Mouse (Mus musculus) erythroblast, embryonic 14.5 days (primary cell): ENCODE data around the gene Fancc. TPM values are rescaled to one million over a fixed set of nuclear protein-coding genes. Genes with fewer than 3 reads are reported as not detected.

ENCODE experiments used
- H3K27me3 ChIP-seq: 2 replicates; pipeline ENCODE4 v1.6.1; 2012; ENCODE audit warnings: inconsistent platforms; ENCODE audit not compliant: control insufficient read depth
- H3K36me3 ChIP-seq: 2 replicates; pipeline ENCODE4 v1.6.1; 2012; ENCODE audit warnings: mild to moderate bottlenecking, inconsistent platforms; ENCODE audit not compliant: control insufficient read depth
- H3K4me1 ChIP-seq: 2 replicates; pipeline ENCODE4 v1.6.1; 2012; ENCODE audit warnings: inconsistent platforms; ENCODE audit not compliant: control insufficient read depth
- H3K4me3 ChIP-seq: replicated peaks from 2 replicates; pipeline ENCODE3; 2012; ENCODE audit warnings: moderate library complexity, mild to moderate bottlenecking, inconsistent platforms
- H3K9me3 ChIP-seq: 2 replicates; pipeline ENCODE4 v1.6.1; 2012; ENCODE audit warnings: low read length, inconsistent platforms, mixed read lengths; ENCODE audit not compliant: control insufficient read depth
- GATA1 ChIP-seq: IDR thresholded peaks from 2 replicates; pipeline ENCODE4 v1.6.1; 2012; ENCODE audit warnings: low read length, inconsistent platforms, mixed read lengths
- TAL1 ChIP-seq: IDR thresholded peaks from 3 replicates; pipeline ENCODE4 v1.6.1; 2012; ENCODE audit warnings: low read length, inconsistent platforms, mixed read lengths
- polyA plus RNA-seq: library from polyadenylated mRNA; stranded (reverse); fragments of >175 nt; gene quantifications from 2 replicates; pipeline ENCODE4 v1.2.3, GENCODE M21; 2012

Fancc gene
- polyA plus RNA-seq, 1 experiment = 0.74 TPM

GRCm38 (mm10) chr13:63253147-63253546 is 243.9 kb downstream of the Fancc start:
- Histone ChIP-seq H3K9me3 (no peaks in the 10 kb centered on the region), H3K27me3 (no peaks in the 10 kb centered on the region), H3K4me1 (peaks cover 7% of the 10 kb centered on the region), H3K4me3 (no peak overlapping the region), H3K36me3 (peaks cover 10% of the 10 kb centered on the region)
- TF ChIP-seq GATA1 (no peak), TAL1 (no peak)

- H3K36me3 ChIP-seq = peaks cover 14% of the 10 kb centered on the region
- H3K9me3 ChIP-seq = no peaks in the 10 kb centered on the region
- peaks cover 7% of the 10 kb centered on the region for H3K4me1 ChIP-seq
- H3K4me3 ChIP-seq = no peak overlapping the region
- H3K27me3 ChIP-seq = no peaks in the 10 kb centered on the region
- no peak for TF ChIP-seq TAL1
- TF ChIP-seq GATA1 = no peak
These were observed 244.6 kb downstream of the Fancc start for GRCm38 (mm10) chr13:63252295-63253010.

- H3K36me3 ChIP-seq = peaks cover 14% of the 10 kb centered on the region
These were observed 245.8 kb downstream of the Fancc start for GRCm38 (mm10) chr13:63251118-63251889.

GRCm38 (mm10) chr13:63250441-63250980 is 246.6 kb downstream of the Fancc start:
- H3K4me1 ChIP-seq = peaks cover 7% of the 10 kb centered on the region
- H3K27me3 ChIP-seq = no peaks in the 10 kb centered on the region
- peaks cover 14% of the 10 kb centered on the region for H3K36me3 ChIP-seq
- H3K4me3 ChIP-seq = no peak overlapping the region
- TF ChIP-seq TAL1 = no peak
- no peaks in the 10 kb centered on the region for H3K9me3 ChIP-seq

More at GRCm38 (mm10) chr13:63251118-63251889, 245.8 kb downstream of the Fancc start:
- Histone ChIP-seq H3K4me1 (peaks cover 7% of the 10 kb centered on the region), H3K9me3 (no peaks in the 10 kb centered on the region), H3K4me3 (no peak overlapping the region), H3K27me3 (no peaks in the 10 kb centered on the region)
- no peak for TF ChIP-seq TAL1
- no peak for TF ChIP-seq GATA1

- H3K4me3 ChIP-seq = no peak overlapping the region
- peaks cover 16% of the 10 kb centered on the region for H3K36me3 ChIP-seq
- H3K4me1 ChIP-seq = peaks cover 3% of the 10 kb centered on the region
- no peaks in the 10 kb centered on the region for H3K9me3 ChIP-seq
- TF ChIP-seq TAL1 = no peak
- no peak for TF ChIP-seq GATA1
- H3K27me3 ChIP-seq = no peaks in the 10 kb centered on the region
These were observed 247.2 kb downstream of the Fancc start for GRCm38 (mm10) chr13:63249741-63250431.

- Histone ChIP-seq H3K4me1 (0 out of 2 replicates have a peak, but pooled peaks cover 2% of the 10 kb centered on the region), H3K36me3 (peaks cover 17% of the 10 kb centered on the region), H3K4me3 (no peak overlapping the region), H3K9me3 (no peaks in the 10 kb centered on the region), H3K27me3 (no peaks in the 10 kb centered on the region)
- TF ChIP-seq GATA1 (no peak), TAL1 (no peak)
These were observed 247.9 kb downstream of the Fancc start for GRCm38 (mm10) chr13:63249171-63249570.

- TF ChIP-seq TAL1 (no peak), GATA1 (no peak)
- Histone ChIP-seq H3K4me3 (no peak overlapping the region), H3K27me3 (no peaks in the 10 kb centered on the region), H3K9me3 (no peaks in the 10 kb centered on the region), H3K4me1 (0 out of 2 replicates have a peak, but pooled peaks cover 2% of the 10 kb centered on the region), H3K36me3 (peaks cover 14% of the 10 kb centered on the region)
These were observed 248.8 kb downstream of the Fancc start for GRCm38 (mm10) chr13:63248318-63248717.

- Histone ChIP-seq H3K4me3 (no peak overlapping the region), H3K9me3 (no peaks in the 10 kb centered on the region), H3K4me1 (no peaks in the 10 kb centered on the region), H3K36me3 (peaks cover 14% of the 10 kb centered on the region), H3K27me3 (no peaks in the 10 kb centered on the region)
- TF ChIP-seq TAL1 = no peak
- TF ChIP-seq GATA1 = no peak
These were observed 249.4 kb downstream of the Fancc start for GRCm38 (mm10) chr13:63247631-63248030.
